Mouse (Mus musculus): ENCODE results near the gene Bzw2.

Bzw2 gene

GRCm38 (mm10) chr12:36135409-36135808, 22.5 kb downstream of the Bzw2 start:
- 88% methylated on average over 3 of the region's 3 CpGs for WGBS

- WGBS = 95% methylated on average over 5 of the region's 5 CpGs
Observed at GRCm38 (mm10) chr12:36134111-36134510, 23.8 kb downstream of the Bzw2 start.

GRCm38 (mm10) chr12:36133547-36133946, 24.3 kb downstream of the Bzw2 start:
- WGBS = 93% methylated on average over 5 of the region's 5 CpGs

- WGBS = 78% methylated on average over 3 of the region's 3 CpGs
Observed at GRCm38 (mm10) chr12:36132668-36133067, 25.2 kb downstream of the Bzw2 start.

- 80% methylated on average over 2 of the region's 2 CpGs for WGBS
Observed at GRCm38 (mm10) chr12:36132254-36132653, 25.6 kb downstream of the Bzw2 start.

- 79% methylated on average over 5 of the region's 5 CpGs for whole genome bisulfite sequencing
Observed at GRCm38 (mm10) chr12:36129826-36130225, 28.1 kb downstream of the Bzw2 start.

- 96% methylated on average over 5 of the region's 5 CpGs for WGBS
Observed at GRCm38 (mm10) chr12:36126049-36126448, 31.8 kb downstream of the Bzw2 start.

- WGBS = 90% methylated on average over 3 of the region's 3 CpGs
Observed at GRCm38 (mm10) chr12:36119244-36119643, 38.6 kb downstream of the Bzw2 start.

GRCm38 (mm10) chr12:36117161-36117560, 40.7 kb downstream of the Bzw2 start:
- 97% methylated on average over 6 of the region's 6 CpGs for WGBS

GRCm38 (mm10) chr12:36112081-36112480, 45.8 kb downstream of the Bzw2 start:
- 53% methylated on average over 3 of the region's 3 CpGs for WGBS

GRCm38 (mm10) chr12:36111110-36111509, 46.8 kb downstream of the Bzw2 start:
- WGBS = 63% methylated on average over 5 of the region's 5 CpGs

GRCm38 (mm10) chr12:36110457-36110856, 47.4 kb downstream of the Bzw2 start:
- WGBS = 52% methylated on average over 5 of the region's 5 CpGs

- WGBS = 69% methylated on average over 5 of the region's 5 CpGs
Observed at GRCm38 (mm10) chr12:36108442-36108841, 49.4 kb downstream of the Bzw2 start.

- WGBS = 51% methylated on average over 4 of the region's 4 CpGs
Observed at GRCm38 (mm10) chr12:36103592-36103910, 54.3 kb downstream of the Bzw2 start.

- 64% methylated on average over 8 of the region's 8 CpGs for WGBS
Observed at GRCm38 (mm10) chr12:36102733-36103591, 54.9 kb downstream of the Bzw2 start.

GRCm38 (mm10) chr12:36095371-36095880, 62.5 kb downstream of the Bzw2 start:
- 34% methylated on average over 7 of the region's 7 CpGs for WGBS

GRCm38 (mm10) chr12:36093081-36093670, 64.7 kb downstream of the Bzw2 start:
- WGBS = 37% methylated on average over 8 of the region's 8 CpGs

- WGBS = 52% methylated on average over 10 of the region's 10 CpGs
Observed at GRCm38 (mm10) chr12:36091964-36092363, 65.9 kb downstream of the Bzw2 start.

- 20% methylated on average over 6 of the region's 6 CpGs for WGBS
Observed at GRCm38 (mm10) chr12:36089221-36089620, 68.7 kb downstream of the Bzw2 start.

GRCm38 (mm10) chr12:36088804-36089203, 69.1 kb downstream of the Bzw2 start:
- WGBS = 90% methylated on average over 1 of the region's 1 CpGs

GRCm38 (mm10) chr12:36085380-36085779, 72.5 kb downstream of the Bzw2 start:
- WGBS = 91% methylated on average over 2 of the region's 2 CpGs

- 84% methylated on average over 4 of the region's 4 CpGs for WGBS
Observed at GRCm38 (mm10) chr12:36078101-36078899, 79.6 kb downstream of the Bzw2 start.

Measured in cerebral cortex, adult 2 months (tissue).